Mouse (Mus musculus): ENCODE data around the gene Asap2. TPM values are rescaled to one million over a fixed set of nuclear protein-coding genes. Genes with fewer than 3 reads are reported as not detected.

Gene Asap2
- total RNA-seq, 1 experiment from 2014 or later, result 20.4 TPM

DNA sequence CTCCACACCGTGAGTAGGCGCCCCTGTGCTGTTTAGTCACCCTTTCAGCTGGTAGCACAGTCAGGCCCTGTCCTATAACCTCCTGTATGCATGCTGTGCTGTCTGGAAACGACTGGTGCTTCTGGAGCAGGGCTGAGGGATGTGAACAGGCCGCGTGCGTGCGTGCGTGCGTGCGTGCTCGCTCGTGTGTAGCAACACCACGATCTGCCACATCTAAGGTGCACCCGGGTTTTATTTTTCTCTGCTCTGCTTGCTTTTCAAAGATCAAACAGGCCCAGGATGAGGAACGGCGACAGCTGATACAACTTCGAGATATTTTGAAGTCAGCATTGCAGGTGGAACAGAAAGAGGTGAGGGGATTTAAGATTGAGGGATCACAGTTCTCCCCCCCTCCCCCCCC lies 222.6 kb downstream of the Asap2 start:
- DNase-seq, result no peak

GRCm38 (mm10) chr12:21214551-21215165 lies 224.4 kb downstream of the Asap2 start:
- no peak for DNase-seq

DNA sequence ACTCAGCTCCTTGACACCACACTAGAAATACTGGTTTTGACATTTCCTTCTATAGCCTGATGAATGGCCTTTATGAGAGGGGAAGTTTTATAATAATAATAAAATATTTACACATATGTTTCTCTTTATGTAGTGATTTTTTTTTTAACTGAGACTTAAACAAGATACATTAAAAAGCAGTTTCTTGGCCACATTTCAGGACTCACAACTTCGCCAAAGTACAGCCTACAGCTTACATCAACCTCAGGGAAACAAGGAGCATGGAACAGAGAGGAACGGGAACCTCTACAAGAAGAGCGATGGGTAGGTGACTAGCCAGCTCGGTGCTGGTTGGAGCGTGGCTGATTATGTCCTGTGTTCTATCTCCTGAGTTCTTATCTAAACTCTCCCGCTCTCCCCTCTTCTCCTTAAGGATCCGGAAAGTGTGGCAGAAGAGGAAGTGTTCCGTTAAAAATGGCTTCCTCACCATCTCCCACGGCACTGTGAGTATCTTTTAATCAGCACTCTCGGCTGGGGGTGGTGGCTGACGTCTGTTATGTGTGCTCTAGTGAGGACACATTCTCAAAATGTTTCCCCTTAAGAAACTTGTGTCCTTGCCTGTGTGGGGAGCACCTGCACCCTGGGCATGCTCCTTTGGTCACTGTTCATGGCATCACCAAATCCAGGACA lies 227.7 kb downstream of the Asap2 start:
- no peak for DNase-seq

GRCm38 (mm10) chr12:21220596-21220995 lies 230.3 kb downstream of the Asap2 start:
- DNase-seq, result no peak

DNA sequence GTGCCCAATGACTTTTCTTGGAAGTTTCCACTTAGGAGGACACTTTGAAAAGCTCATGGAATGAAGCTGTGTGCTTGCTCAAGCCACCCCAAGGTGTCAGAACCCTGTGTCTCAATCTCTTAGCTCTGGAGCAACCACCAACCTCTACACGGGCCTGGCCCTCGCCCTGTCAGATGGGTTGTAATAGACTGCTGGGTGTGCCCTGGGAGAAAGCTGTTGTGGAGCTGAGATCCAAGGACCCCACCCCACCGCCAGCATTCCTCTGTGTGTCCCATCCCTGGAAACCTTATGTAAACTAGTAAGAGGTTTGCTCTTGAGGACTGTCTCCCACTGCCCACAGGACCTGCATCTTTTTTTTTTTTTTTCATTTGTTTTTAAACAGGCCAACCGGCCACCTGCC lies 233.7 kb downstream of the Asap2 start:
- no peak for DNase-seq

DNA sequence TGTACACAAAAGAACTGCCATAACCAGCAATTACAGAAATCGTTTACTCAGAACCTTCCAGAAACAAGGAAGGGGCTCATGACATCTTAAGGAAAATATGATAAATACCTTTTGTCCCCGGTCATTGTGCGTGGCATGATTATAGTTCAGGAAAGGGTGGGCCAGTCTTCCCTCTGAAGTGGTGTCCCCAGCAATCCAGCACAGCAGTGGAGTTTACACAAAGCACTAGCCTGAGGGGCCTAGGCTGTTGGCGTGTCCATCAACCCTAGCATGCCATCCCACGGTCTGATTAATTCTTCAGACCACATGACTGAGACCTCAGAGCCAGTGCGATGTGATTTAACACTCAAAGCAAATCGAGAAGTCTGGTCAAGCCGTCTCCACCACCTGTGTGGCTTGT lies 235.1 kb downstream of the Asap2 start:
- no peak for DNase-seq

GRCm38 (mm10) chr12:21226316-21226715 lies 236.1 kb downstream of the Asap2 start:
- no peak for DNase-seq

GRCm38 (mm10) chr12:21227076-21227980 lies 237.1 kb downstream of the Asap2 start:
- DNase-seq, result peak; percentile 67

DNA sequence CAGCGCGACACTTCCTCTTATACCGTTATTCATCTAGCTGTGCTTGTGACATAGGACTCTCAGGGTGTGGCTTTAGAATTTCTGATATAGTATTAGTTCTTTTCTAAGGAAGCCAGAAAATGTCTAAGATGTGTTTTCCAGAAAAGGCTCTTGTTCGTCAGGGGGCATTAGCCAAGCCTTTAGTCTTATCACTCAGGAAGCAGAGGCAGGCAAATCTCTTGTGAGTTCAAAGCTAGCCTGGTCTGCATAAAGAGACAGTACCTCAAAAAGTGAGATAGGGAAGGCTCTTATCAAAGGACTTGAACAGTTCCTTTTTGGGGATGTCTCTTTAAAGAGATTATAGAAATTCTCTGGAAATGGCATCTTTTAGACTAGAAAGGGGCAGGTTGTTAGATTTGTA lies 238.4 kb downstream of the Asap2 start:
- no peak for DNase-seq

DNA sequence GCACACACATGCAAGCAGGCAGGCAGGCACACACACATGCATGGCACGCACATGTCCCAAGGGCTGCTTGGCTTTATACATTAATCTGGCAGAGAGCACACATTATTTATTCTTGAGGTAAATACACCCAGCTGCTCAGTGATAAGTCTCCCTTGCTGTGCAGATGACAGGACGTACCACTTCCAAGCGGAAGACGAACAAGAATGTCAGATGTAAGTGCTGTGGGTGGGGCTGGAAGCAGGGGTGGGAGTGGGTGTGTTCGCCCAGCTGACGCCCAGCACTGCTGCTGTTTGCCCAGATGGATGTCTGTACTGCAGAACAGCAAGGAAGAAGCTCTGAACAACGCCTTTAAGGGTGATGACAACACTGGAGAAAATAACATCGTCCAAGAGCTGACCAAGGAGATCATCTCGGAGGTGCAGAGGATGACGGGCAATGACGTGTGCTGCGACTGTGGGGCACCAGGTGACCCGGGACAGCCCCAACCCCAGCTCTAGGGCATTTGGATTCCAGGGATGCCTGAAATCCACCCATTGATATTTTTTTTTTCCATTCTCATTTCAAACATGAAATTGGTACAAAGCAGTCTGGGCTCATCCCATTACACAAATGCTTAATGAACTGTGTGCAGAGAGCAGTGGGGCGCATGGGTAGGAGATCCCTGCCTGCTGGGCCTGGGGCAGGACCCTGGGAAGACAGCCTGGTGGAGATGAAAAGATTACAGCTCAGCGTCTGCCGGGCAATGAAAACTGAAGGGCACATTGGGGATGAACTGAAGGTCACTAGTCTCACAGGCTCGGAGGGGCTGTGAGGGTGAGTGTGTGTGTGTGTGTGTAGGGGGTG lies 239.0 kb downstream of the Asap2 start:
- no peak for DNase-seq

- no peak for DNase-seq
Observed at GRCm38 (mm10) chr12:21233727-21234126, 243.5 kb downstream of the Asap2 start.

GRCm38 (mm10) chr12:21234560-21234959 lies 244.3 kb downstream of the Asap2 start:
- DNase-seq, result no peak

- DNase-seq, result no peak
Observed at GRCm38 (mm10) chr12:21241965-21242364, 251.7 kb downstream of the Asap2 start.

DNA sequence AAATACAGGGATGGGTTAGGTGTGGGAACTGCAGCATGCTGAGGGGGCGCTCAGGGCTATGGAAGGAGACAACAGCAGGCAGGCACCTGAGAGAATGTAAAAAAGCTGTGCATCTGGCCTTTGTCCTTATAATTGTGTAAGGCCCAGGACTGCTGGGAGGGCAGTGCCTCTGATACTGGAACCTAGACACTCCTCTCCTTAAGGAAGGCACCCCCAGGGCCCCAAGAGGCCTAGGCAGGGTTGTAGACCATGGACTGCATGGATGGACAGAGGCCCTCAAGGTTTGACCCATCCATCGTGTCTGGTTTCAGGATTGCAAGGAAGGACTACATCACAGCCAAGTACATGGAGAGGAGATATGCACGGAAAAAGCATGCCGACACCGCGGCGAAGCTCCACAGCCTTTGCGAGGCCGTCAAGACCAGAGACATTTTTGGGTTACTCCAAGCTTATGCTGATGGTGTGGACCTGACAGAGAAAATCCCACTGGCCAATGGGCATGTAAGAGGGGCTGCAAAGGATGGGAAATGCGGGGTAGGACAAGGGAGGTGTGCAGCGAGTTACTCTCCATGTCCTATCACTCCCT lies 254.2 kb downstream of the Asap2 start:
- DNase-seq, result no peak

DNA sequence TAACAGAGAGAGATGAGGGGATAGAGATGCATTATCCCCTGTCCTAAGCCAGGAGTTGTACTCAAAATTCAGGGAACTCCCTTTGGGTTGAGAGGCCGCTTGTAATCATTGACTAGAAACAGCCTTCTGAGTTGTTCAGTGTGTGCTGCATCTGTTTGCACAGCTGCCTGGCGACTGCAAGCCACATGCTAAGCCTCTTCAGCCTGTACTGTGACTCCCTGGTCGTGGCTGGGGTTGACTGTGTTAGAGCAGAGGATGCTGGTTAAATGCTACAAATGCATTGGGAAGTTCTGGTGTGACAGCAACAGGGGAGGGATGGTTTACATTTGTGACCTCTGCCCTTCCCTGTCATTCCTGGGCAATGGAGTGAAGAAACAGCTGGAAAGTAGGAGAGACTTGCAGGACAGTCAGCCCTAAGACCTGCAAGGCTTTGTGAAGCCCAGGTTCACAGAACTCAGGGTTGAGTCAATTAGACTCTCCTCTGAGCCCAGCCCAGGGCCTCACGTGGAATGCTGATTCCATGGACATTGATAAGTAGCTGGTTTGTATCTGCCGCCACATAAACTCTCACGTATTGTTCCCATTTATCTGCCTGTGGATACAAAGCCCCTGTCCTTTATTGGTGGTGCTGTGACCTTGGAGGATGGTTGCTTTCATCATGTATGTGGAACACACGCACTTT lies 257.6 kb downstream of the Asap2 start:
- no peak for DNase-seq

DNA sequence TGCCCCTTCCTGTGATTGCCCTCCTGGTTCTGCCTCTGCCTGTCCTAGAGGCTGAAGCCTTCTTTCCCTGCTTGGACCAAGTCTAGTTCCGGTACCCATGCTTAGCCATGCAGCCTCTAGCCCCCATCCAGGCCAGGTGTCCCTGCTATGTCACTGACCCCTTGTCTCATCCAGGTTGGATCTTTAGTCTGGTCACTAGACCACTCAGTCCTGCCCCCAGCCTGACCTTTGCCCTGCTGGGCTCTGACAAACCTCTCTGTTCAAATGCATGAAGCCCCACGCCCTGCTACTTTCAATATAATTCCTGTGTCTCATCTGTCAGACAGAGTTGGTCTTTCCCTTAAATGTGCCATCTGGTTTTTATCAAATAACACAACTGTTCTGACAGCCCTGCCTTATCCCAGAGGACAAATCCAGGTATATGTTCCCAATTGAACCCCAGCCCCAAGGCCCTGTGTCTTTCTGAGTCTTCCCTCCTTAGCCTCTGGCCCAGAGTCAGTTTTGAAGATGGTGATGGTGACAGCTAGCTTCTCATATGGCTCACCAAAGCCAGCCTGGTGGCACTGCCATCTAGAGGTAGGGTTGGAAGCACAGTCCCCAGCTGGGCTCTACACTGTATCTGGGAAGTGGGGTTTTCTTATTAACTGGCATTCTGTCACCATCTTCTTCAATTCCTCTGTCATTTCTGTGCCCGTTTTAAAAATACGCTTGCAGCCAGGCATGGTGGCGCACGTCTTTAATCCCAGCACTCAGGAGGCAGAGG lies 270.4 kb downstream of the Asap2 start:
- DNase-seq, result peak; percentile 35

DNA sequence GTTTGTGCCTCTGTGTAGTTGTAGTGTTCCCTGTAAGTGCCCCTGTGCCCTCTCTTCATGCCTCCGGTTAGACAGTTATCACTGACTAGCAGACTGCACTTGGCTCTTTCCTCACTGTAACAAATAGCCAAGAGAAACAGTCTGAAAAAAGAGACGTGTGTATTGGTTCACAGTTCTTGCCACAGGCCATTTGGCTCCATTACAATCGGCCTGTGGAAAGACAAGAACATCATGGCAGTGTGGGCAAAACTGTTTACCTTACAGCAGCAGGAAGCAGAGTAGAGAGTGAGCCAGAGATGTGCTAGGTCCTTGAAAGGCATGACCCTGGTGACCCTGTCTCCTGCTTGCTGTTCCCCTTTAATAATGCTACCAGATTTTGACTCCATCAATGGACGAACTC lies 271.3 kb downstream of the Asap2 start:
- no peak for DNase-seq

- DNase-seq, result no peak
Observed at GRCm38 (mm10) chr12:21263256-21263655, 273.0 kb downstream of the Asap2 start.

DNA sequence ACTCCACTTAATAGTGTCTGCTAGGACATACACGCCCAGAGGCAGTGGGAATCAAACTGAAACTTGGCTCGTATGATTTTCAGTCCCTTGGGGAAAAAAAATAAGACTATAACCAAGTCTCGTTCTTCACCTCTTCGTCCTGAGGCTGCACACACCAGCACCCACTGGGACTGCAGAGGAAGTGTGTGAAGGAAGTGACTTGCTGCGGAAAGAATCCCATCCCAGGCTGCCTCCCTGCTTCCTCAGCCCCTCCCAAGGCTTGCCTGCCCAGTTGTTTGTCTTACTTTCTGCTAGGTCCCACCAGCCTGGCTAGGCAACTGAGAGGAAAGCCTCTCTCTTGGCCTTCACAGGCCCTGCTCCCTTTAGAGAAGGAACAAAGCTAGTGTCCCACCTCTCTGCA lies 274.0 kb downstream of the Asap2 start:
- DNase-seq, result peak; percentile 16

- DNase-seq, result no peak
Observed at GRCm38 (mm10) chr12:21264970-21265369, 274.7 kb downstream of the Asap2 start.

Measured in adrenal gland, postnatal 25 days (tissue).